Mouse (Mus musculus): Measurements from ENCODE around the gene Tspan32.

The Tspan32 gene

GRCm38 (mm10) chr7:143008370-143008926 lies 3.6 kb downstream of the Tspan32 start:
- DNase-seq: no peak

- no peak for DNase-seq
Observed at GRCm38 (mm10) chr7:143008996-143009665, 4.3 kb downstream of the Tspan32 start.

DNA sequence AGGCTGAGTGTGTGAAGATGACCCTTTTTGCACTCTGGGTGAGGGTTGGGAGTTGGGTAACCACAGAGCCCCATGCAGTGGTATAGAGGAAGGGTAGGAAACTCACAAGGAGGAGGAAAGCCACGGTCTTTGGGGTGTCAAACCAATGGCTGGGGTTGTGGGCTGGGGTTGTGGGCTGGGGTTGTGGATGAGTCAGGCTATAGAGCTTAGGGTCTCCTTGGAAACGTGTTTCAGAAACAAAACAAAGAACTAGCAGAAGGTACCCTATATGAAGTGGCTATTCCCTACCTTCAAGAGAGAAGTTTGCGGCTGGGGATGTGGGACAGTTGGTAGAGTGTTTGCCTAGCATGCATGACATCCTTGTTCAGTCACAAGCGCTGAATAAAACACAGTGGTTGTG lies 5.2 kb downstream of the Tspan32 start:
- no peak for DNase-seq

GRCm38 (mm10) chr7:143011226-143011625 lies 6.4 kb downstream of the Tspan32 start:
- no peak for DNase-seq

DNA sequence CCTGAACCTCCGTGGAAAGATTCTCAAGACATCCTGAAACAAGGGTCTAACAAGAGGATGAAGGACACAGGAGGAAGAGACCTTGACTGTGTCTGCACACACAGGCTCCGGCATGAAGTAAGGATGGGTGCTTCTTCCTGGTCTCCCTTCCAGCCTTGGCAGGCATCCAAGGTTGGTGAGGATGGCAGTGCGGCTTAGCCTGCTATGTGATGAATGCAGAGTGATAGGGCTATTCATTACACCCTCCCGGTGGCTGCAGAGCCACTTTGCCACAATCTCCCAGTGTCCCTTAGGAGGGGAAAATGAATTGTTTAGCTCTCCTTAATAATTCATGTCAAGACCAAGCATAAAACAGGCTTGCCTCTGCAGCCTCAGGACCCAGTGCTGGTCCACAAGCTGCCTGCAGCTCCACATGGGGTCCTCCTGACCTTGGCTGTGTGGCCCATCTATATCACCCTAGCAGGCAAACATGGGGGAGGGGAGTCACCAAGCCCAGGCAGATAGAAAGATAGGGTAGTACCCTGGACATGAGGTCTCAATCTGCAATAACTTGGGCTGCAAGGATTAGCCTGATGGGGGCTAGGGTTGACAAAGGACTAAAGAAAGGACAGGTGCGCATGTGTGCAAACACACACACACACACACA lies 7.5 kb downstream of the Tspan32 start:
- peak; percentile 33 for DNase-seq

- no peak for DNase-seq
Observed at GRCm38 (mm10) chr7:143013420-143014178, 8.8 kb downstream of the Tspan32 start.

DNA sequence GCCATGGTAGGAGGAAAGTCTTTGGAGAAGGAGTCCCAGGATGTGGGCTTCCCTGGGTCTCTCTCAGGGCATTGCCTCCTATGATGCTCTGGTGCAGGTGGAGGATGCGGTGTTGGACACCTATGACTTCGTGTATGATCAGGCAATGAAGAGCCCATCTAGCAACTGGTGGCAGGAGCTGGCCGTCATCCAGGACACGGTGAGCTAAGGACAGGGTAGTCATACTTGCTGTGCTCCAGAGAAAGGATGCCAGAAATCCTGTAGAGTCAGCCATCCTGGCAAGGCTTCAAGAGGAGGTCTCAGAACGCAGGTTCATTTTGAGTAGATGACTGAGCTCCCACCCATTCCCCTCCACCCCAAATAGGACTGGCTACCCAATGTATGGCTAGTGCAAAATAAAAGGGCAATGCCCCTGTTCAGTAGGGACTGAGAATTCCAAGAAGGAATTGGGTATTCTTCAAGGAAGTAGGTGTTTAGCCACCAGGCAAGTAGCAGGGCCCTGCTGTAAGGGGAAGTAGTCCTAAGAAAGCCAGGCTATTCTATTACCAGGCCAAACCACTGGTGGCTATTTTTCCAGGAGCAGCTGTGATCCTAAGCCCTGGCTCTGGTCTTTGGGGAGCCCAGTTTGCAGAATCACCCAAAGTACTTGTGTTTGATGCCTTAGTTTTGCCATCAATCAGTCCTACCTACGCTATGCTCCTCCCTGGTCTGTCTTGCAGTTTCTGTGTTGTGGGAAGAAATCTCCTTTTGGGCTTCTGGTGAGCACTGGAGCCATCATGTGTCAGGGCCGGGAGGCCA lies 10.2 kb downstream of the Tspan32 start:
- DNase-seq: no peak

- DNase-seq: peak; percentile 20
Observed at GRCm38 (mm10) chr7:143015755-143016423, 11.0 kb downstream of the Tspan32 start.

DNA sequence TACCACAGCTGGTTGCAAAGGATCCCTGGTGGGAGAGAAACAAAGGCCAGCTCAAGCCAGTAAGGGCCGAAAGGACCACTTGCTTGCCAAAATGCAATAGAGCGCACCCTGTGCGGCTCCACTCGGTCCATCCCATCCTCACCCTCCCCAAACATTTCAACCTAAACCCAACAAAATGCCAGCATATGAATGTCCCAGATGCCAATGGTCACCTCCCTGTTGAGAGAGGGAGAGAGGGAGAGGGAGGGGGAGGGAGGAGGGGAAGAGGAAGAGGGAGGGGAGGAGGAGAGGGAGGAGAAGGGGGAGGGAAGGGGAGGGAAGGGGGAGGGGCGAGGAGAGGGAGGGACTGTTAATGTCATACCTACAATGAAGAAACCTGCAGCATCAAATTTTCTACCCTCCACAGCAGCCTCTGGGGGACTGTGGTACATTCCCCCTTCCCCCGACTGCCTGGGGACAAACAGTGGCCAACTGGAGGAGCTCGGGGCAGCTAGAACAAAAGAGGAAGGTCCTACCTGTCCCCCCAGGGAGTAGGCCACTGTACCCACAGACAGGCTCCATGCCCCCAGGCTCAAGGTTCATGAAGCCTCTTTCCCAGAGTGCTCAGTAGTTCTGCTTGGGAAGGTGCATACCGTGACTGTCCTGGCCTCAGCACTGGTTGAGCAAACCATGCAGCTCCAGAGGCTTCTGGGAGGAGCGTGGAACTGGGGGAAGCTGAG lies 11.7 kb downstream of the Tspan32 start:
- DNase-seq: no peak

DNA sequence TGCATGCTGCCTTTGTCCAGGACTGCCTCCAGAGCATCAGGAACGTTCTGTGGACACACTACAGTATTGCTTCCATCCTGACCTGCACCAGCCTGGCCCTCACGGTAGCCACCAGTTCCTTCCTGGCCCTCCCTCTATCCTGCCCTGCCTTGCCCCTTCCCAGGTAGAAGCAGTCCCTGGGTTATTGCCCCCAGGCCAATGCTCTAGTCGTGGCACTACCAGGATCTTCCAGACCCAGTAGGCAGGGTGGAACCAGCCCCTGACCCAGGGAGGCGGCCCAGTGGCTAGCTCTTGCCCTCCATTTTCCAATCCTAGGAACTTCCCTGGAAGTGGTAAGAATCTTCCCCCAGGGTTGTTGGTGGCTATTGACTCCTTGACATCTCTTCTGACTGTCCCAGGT lies 12.3 kb downstream of the Tspan32 start:
- no peak for DNase-seq

DNA sequence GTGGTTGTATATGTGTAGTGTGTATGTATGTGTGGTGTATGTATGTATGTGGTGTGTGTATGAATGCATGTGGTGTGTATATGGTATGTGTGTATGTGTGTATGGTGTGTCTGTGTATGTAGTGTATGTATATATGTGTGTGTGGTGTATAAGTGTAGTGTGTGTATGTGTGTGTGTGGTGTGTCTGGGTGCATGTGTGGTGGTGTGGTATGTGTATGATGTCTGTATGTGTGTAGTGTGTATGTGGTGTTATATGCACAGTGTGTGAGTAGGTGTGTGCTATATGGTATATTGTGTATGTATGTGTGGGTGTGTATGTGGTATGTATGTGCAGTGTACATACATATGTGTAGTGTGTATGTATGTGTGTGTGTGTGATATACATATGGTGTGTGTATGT lies 15.2 kb downstream of the Tspan32 start:
- no peak for DNase-seq

- no peak for DNase-seq
Observed at GRCm38 (mm10) chr7:143020764-143021163, 15.9 kb downstream of the Tspan32 start.

DNA sequence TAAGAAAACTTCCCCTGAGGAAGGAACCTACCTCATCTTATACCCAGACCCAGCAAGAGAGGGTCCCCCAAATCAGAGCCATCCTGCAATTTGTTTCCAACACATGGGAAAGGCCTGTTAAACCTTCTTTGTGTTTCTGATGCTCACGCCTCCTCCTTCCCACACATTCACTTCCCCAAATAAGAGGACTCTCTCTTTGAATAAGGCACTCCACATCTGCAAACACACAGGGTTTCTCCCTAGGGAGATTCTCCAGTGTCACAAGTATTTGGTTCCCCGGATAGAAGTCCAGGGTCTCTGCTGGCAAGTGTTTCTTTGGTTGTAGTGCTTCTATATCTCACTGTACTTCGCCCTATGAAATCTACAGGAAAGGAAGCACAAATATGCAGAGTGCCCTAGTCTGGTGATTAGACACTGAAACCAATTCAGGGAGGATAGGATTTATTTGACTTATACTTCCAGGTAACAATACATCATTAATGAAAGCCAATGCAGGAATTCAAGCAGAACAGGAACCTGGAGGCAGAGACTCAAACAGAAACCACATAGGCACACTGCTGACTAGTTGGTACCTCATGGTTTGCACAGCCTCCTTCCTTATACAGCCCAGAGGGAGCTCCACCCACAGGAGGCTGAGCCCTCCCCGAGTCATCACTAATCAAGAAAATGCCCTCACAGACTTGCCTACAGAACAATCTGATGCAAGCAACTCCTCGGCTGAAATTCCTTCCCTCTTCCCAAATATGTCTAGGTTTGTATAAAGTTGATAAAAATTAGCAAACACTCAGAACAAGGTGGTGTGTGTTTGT lies 16.7 kb downstream of the Tspan32 start:
- no peak for DNase-seq

DNA sequence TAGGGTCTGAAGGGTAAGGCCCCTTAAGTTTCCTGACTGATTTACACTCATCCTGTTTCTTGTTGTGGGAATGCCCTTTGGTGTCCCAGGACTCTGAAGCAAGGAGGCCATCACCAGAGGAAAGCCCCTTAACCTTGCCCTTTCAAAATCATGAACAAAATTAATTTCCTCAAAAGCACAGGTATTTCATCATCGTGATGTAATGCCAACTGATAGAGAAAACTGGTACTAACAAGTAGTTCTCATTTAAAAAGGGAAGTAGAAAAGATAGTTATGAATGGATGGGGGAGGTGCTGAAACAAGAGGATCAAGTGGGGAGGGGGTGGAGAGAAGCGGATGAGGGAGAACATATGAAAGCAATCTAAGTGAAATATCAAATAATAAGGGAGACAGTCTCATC lies 18.7 kb downstream of the Tspan32 start:
- no peak for DNase-seq

DNA sequence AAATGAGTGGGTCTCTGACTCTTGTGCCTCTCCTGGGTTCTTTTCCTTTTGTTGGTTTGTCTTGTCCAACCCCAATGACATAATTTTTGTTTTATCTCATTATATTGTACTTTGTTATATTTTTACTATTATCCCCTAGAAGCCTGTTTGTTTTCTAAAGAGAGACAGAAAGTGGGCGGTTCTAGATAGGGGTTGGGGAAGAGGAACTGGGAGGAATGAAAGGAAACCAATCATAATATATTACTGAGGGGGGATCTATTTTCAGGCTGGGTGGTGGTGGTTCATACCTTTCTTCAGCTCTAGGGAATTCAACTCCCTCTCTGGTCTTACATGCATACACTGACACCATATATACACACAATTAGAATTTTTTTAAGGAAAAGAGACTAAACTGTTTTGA lies 19.4 kb downstream of the Tspan32 start:
- no peak for DNase-seq

GRCm38 (mm10) chr7:143025496-143025895 lies 20.6 kb downstream of the Tspan32 start:
- DNase-seq: no peak

DNA sequence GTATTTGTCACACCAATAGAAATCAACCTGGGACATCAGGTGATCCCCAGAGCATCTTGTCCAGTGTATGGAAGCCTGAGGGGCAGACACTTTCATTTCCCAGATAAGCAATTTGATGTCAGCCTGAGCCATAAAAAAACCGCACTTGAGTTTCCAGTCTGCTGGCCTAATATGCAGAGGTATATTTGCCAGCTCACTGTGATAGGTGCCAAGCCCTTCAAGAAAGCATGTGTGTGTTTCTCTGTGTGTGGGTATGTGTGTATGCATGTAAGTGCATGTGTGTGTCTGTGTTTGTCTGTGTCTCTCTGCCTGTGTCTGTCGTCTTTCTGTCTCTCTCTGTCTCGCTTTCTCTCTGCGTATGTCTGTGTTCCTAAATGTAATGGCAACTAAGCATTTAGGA lies 22.4 kb downstream of the Tspan32 start:
- no peak for DNase-seq

- DNase-seq: no peak
Observed at GRCm38 (mm10) chr7:143031816-143032215, 27.0 kb downstream of the Tspan32 start.

GRCm38 (mm10) chr7:143033581-143033980 lies 28.7 kb downstream of the Tspan32 start:
- DNase-seq: no peak

GRCm38 (mm10) chr7:143034112-143034511 lies 29.3 kb downstream of the Tspan32 start:
- DNase-seq: no peak

All from right cerebral cortex, postnatal 4 days (tissue).